Mouse (Mus musculus): ENCODE measurements around the gene Asf1b. TPM values are rescaled to one million over a fixed set of nuclear protein-coding genes. Genes with fewer than 3 reads are reported as not detected.
"Not testable (repeated sequence)": the region's sequence is repeated elsewhere in the genome, so short reads cannot be mapped to it uniquely, and the experiment has no call there.

Asf1b gene
- polyA plus RNA-seq, 1 experiment from 2014 or later = 64.8 TPM

- H3K27ac ChIP-seq (ENCODE audit: low read depth) = no peak overlapping the region
- 69% methylated on average over 12 of the region's 12 CpGs for WGBS
- DNase-seq (ENCODE audit: low spot score) = no peak
- no peaks in the 10 kb centered on the region for H3K27me3 ChIP-seq (replicated peaks; ENCODE audit: control insufficient read depth, insufficient read depth, low read length)
- H3K4me1 ChIP-seq (replicated peaks; ENCODE audit: control insufficient read depth, insufficient read depth, low read length) = peaks cover 19% of the 10 kb centered on the region
- no peak overlapping the region for H3K9ac ChIP-seq (ENCODE audit: low read length)
- no peak overlapping the region for H3K4me2 ChIP-seq (ENCODE audit: low read length)
- no peaks in the 10 kb centered on the region for H3K9me3 ChIP-seq (ENCODE audit: control insufficient read depth, low read length)
- peaks cover 26% of the 10 kb centered on the region for H3K36me3 ChIP-seq (ENCODE audit: control insufficient read depth, insufficient read depth, low read length)
- ATAC-seq (replicated peaks; ENCODE audit: low FRiP score, low TSS enrichment, low read depth) = no peak
- H3K4me3 ChIP-seq (ENCODE audit: low read depth, low read length) = no peak overlapping the region
Measured at GRCm38 (mm10) chr8:84002957-84003611, 47.8 kb downstream of the Asf1b start.

GRCm38 (mm10) chr8:84003612-84004246, 48.4 kb downstream of the Asf1b start:
- H3K27ac ChIP-seq (ENCODE audit: low read depth) = no peak overlapping the region
- WGBS = 80% methylated on average over 6 of the region's 6 CpGs

GRCm38 (mm10) chr8:84004533-84005201, 49.4 kb downstream of the Asf1b start:
- peak; percentile 77 for ATAC-seq (replicated peaks; ENCODE audit: low FRiP score, low TSS enrichment, low read depth)
- Histone ChIP-seq H3K27me3 (replicated peaks; ENCODE audit: control insufficient read depth, insufficient read depth, low read length) (no peaks in the 10 kb centered on the region), H3K4me2 (ENCODE audit: low read length) (peak overlapping the region; percentile 70), H3K4me1 (replicated peaks; ENCODE audit: control insufficient read depth, insufficient read depth, low read length) (peaks cover 9% of the 10 kb centered on the region), H3K4me3 (ENCODE audit: low read depth, low read length) (peak overlapping the region; percentile 42), H3K36me3 (ENCODE audit: control insufficient read depth, insufficient read depth, low read length) (peaks cover 20% of the 10 kb centered on the region), H3K9ac (ENCODE audit: low read length) (peak overlapping the region; percentile 43), H3K9me3 (ENCODE audit: control insufficient read depth, low read length) (no peaks in the 10 kb centered on the region), H3K27ac (ENCODE audit: low read depth) (peak overlapping the region; percentile 85)
- DNase-seq (ENCODE audit: low spot score) = peak; percentile 94
- WGBS = 2% methylated on average over 30 of the region's 30 CpGs

More at GRCm38 (mm10) chr8:84003612-84004246, 48.4 kb downstream of the Asf1b start:
- peaks cover 26% of the 10 kb centered on the region for H3K36me3 ChIP-seq (ENCODE audit: control insufficient read depth, insufficient read depth, low read length)
- no peaks in the 10 kb centered on the region for H3K27me3 ChIP-seq (replicated peaks; ENCODE audit: control insufficient read depth, insufficient read depth, low read length)
- no peaks in the 10 kb centered on the region for H3K9me3 ChIP-seq (ENCODE audit: control insufficient read depth, low read length)
- ATAC-seq (replicated peaks; ENCODE audit: low FRiP score, low TSS enrichment, low read depth) = no peak
- no peak for DNase-seq (ENCODE audit: low spot score)
- H3K4me2 ChIP-seq (ENCODE audit: low read length) = peak overlapping the region; percentile 70
- H3K9ac ChIP-seq (ENCODE audit: low read length) = peak overlapping the region; percentile 43
- peaks cover 18% of the 10 kb centered on the region for H3K4me1 ChIP-seq (replicated peaks; ENCODE audit: control insufficient read depth, insufficient read depth, low read length)
- peak overlapping the region; percentile 42; the same call in 1 of the 2 replicates for H3K4me3 ChIP-seq (ENCODE audit: low read depth, low read length)

GRCm38 (mm10) chr8:84005502-84005901, 50.2 kb downstream of the Asf1b start:
- H3K27me3 ChIP-seq (replicated peaks; ENCODE audit: control insufficient read depth, insufficient read depth, low read length); H3K9me3 ChIP-seq (ENCODE audit: control insufficient read depth, low read length); DNase-seq (ENCODE audit: low spot score); H3K9ac ChIP-seq (ENCODE audit: low read length); H3K4me2 ChIP-seq (ENCODE audit: low read length); H3K4me3 ChIP-seq (ENCODE audit: low read depth, low read length); H3K27ac ChIP-seq (ENCODE audit: low read depth); ATAC-seq (replicated peaks; ENCODE audit: low FRiP score, low TSS enrichment, low read depth): not testable (repeated sequence)
- peaks cover 12% of the 10 kb centered on the region for H3K36me3 ChIP-seq (ENCODE audit: control insufficient read depth, insufficient read depth, low read length)
- WGBS = 90% methylated on average over 7 of the region's 7 CpGs
- peaks cover 12% of the 10 kb centered on the region for H3K4me1 ChIP-seq (replicated peaks; ENCODE audit: control insufficient read depth, insufficient read depth, low read length)

- DNase-seq (ENCODE audit: low spot score) (no peak), ATAC-seq (replicated peaks; ENCODE audit: low FRiP score, low TSS enrichment, low read depth) (no peak)
- Histone ChIP-seq H3K4me1 (replicated peaks; ENCODE audit: control insufficient read depth, insufficient read depth, low read length) (peaks cover 30% of the 10 kb centered on the region), H3K36me3 (ENCODE audit: control insufficient read depth, insufficient read depth, low read length) (no peaks in the 10 kb centered on the region), H3K9ac (ENCODE audit: low read length) (no peak overlapping the region), H3K27ac (ENCODE audit: low read depth) (no peak overlapping the region), H3K4me3 (ENCODE audit: low read depth, low read length) (no peak overlapping the region), H3K9me3 (ENCODE audit: control insufficient read depth, low read length) (no peaks in the 10 kb centered on the region), H3K27me3 (replicated peaks; ENCODE audit: control insufficient read depth, insufficient read depth, low read length) (peaks cover 33% of the 10 kb centered on the region), H3K4me2 (ENCODE audit: low read length) (no peak overlapping the region)
- 27% methylated on average over 7 of the region's 7 CpGs for WGBS
Measured at GRCm38 (mm10) chr8:84008362-84008761, 53.1 kb downstream of the Asf1b start.

- DNase-seq (ENCODE audit: low spot score) (peak; percentile 96), ATAC-seq (replicated peaks; ENCODE audit: low FRiP score, low TSS enrichment, low read depth) (no peak)
- H3K36me3 ChIP-seq (ENCODE audit: control insufficient read depth, insufficient read depth, low read length) = no peaks in the 10 kb centered on the region
- no peak overlapping the region for H3K4me3 ChIP-seq (ENCODE audit: low read depth, low read length)
- peaks cover 26% of the 10 kb centered on the region for H3K4me1 ChIP-seq (replicated peaks; ENCODE audit: control insufficient read depth, insufficient read depth, low read length)
- no peak overlapping the region for H3K9ac ChIP-seq (ENCODE audit: low read length)
- H3K9me3 ChIP-seq (ENCODE audit: control insufficient read depth, low read length) = no peaks in the 10 kb centered on the region
- H3K4me2 ChIP-seq (ENCODE audit: low read length) = no peak overlapping the region
- 1% methylated on average over 11 of the region's 11 CpGs for WGBS
- H3K27me3 ChIP-seq (replicated peaks; ENCODE audit: control insufficient read depth, insufficient read depth, low read length) = peaks cover 36% of the 10 kb centered on the region
- H3K27ac ChIP-seq (ENCODE audit: low read depth) = no peak overlapping the region
Measured at GRCm38 (mm10) chr8:84009876-84010275, 54.6 kb downstream of the Asf1b start.

GRCm38 (mm10) chr8:84010625-84011611, 55.6 kb downstream of the Asf1b start:
- peak; percentile 20; the same call in 1 of the 2 replicates for ATAC-seq (replicated peaks; ENCODE audit: low FRiP score, low TSS enrichment, low read depth)
- DNase-seq (ENCODE audit: low spot score) = peak; percentile 88
- no peaks in the 10 kb centered on the region; the same call in 1 of the 2 replicates for H3K9me3 ChIP-seq (ENCODE audit: control insufficient read depth, low read length)
- H3K27me3 ChIP-seq (replicated peaks; ENCODE audit: control insufficient read depth, insufficient read depth, low read length) = peaks cover 36% of the 10 kb centered on the region
- peak overlapping the region; percentile 74 for H3K4me2 ChIP-seq (ENCODE audit: low read length)
- H3K9ac ChIP-seq (ENCODE audit: low read length) = peak overlapping the region; percentile 32; the same call in 1 of the 2 replicates
- 1% methylated on average over 82 of the region's 83 CpGs for WGBS
- no peak overlapping the region for H3K27ac ChIP-seq (ENCODE audit: low read depth)
- H3K36me3 ChIP-seq (ENCODE audit: control insufficient read depth, insufficient read depth, low read length) = no peaks in the 10 kb centered on the region
- H3K4me3 ChIP-seq (ENCODE audit: low read depth, low read length) = peak overlapping the region; percentile 36
- peaks cover 22% of the 10 kb centered on the region for H3K4me1 ChIP-seq (replicated peaks; ENCODE audit: control insufficient read depth, insufficient read depth, low read length)

Measured in intestine, embryonic 14.5 days (tissue).